ENCODE assay signal across 7 mouse cellular contexts in the genomic region with DNA sequence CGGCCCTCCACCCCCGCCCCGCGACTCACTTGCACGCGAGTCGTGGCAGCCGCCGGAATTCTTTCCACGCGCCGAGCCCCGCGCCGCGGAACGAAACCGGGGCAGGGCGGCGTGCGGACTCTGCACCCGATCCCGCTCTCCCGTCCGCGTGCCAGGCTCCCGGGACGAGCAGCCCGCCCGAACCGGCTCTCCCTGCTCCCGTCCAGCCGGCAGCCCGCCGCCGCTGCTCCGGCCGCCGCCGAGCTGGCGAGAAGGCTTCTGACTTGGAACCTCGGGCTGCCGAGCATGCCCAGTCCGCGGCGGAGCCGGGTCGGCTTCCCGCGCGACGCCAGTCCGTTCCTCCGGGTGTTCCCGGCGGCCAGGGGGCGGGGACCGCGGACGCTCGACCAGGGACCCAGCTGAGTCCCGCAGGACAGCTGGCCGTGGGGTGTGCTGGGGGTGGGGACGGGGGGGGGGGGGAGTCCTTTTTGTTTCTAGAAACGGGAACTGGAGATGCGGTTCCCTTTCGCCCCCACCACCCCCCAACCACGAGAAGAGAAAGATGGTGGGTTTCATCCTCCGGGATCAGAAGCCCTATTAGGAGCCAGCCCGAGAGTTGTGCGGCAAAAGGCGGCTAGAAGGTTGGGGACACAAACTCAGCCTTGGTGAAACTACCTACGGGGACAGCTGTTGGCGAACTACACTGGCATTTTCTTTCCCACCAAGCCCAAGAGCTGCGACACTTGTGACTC. TPM values are rescaled to one million over a fixed set of nuclear protein-coding genes. Genes with fewer than 3 reads are reported as not detected.
A peak's percentile ranks its signal among the peaks of the same experiment; 100 is the strongest.
DNase-seq lines count a peak whose midpoint lies in the region; ATAC-seq and TF ChIP-seq lines count a peak whose summit lies in the region.

No protein-coding gene starts in this region.

- peak overlapping the region; percentile 92 for H3K4me2 ChIP-seq in limb, embryonic 13.5 days (replicated peaks)
- H3K4me2 ChIP-seq in midbrain, embryonic 15.5 days: peak overlapping the region; percentile 88

- no peaks in the 10 kb centered on the region for H3K9me3 ChIP-seq in limb, embryonic 13.5 days
- H3K9me3 ChIP-seq in midbrain, embryonic 15.5 days: no peaks in the 10 kb centered on the region

- DNase-seq in adrenal gland, postnatal 14 days: peak; percentile 98
- peak; percentile 90 for DNase-seq in embryo, embryonic 9.5 days (ENCODE audit: extremely low spot score)
- DNase-seq in heart, adult 11 months: peak; percentile 99
- DNase-seq in kidney, adult 18-20 months: peak; percentile 95
- DNase-seq in spleen, adult 2 months (ENCODE audit: low read depth in 1 of 2, low spot score in 2 of 2): peak in 1 of 2 experiments; percentile 66

- peak overlapping the region; percentile 84 for H3K4me3 ChIP-seq in limb, embryonic 13.5 days
- peak overlapping the region; percentile 98 for H3K4me3 ChIP-seq in midbrain, embryonic 15.5 days
- peak overlapping the region; percentile 85 for H3K4me3 ChIP-seq in spleen, adult 2 months (ENCODE audit: extremely low read depth, insufficient read depth, insufficient read length)

- H3K27me3 ChIP-seq in limb, embryonic 13.5 days: no peaks in the 10 kb centered on the region
- H3K27me3 ChIP-seq in midbrain, embryonic 15.5 days (replicated peaks): no peaks in the 10 kb centered on the region
- H3K27me3 ChIP-seq in spleen, adult 2 months (ENCODE audit: control insufficient read depth, insufficient read depth, low read length): peaks cover 11% of the 10 kb centered on the region

- H3K9ac ChIP-seq in limb, embryonic 13.5 days: peak overlapping the region; percentile 77
- H3K9ac ChIP-seq in midbrain, embryonic 15.5 days: peak overlapping the region; percentile 96

- H3K27ac ChIP-seq in limb, embryonic 13.5 days: peak overlapping the region; percentile 94
- peak overlapping the region; percentile 98 for H3K27ac ChIP-seq in midbrain, embryonic 15.5 days
- H3K27ac ChIP-seq in spleen, adult 2 months (ENCODE audit: insufficient read depth, low read length): peak overlapping the region; percentile 47

- no peak for TF ChIP-seq CTCF in spleen, adult 2 months (IDR thresholded peaks at IDR 0.05; ENCODE audit: extremely low read depth, insufficient read depth, insufficient read length, insufficient replicate concordance)

- TF ChIP-seq POLR2A in spleen, adult 2 months (IDR thresholded peaks at IDR 0.05; ENCODE audit: low read depth, low read length): no peak

- H3K36me3 ChIP-seq in limb, embryonic 13.5 days: 0 out of 2 replicates have a peak, but pooled peaks cover 3% of the 10 kb centered on the region
- H3K36me3 ChIP-seq in midbrain, embryonic 15.5 days (replicated peaks): no peaks in the 10 kb centered on the region
- H3K36me3 ChIP-seq in spleen, adult 2 months (ENCODE audit: control insufficient read depth, insufficient read depth, low read length): no peaks in the 10 kb centered on the region

- peaks cover 28% of the 10 kb centered on the region for H3K4me1 ChIP-seq in limb, embryonic 13.5 days
- H3K4me1 ChIP-seq in midbrain, embryonic 15.5 days: peaks cover 22% of the 10 kb centered on the region
- peaks cover 8% of the 10 kb centered on the region for H3K4me1 ChIP-seq in spleen, adult 2 months (ENCODE audit: control insufficient read depth, insufficient read depth, insufficient read length)

- ATAC-seq in limb, embryonic 13.5 days (ENCODE audit: low FRiP score, low read depth): peak; percentile 87
- peak; percentile 94 for ATAC-seq in midbrain, embryonic 15.5 days (replicated peaks)

- WGBS in limb, embryonic 13.5 days: under 1% methylated on average over 65 of the region's 75 CpGs
- under 1% methylated on average over 70 of the region's 75 CpGs for WGBS in midbrain, embryonic 15.5 days
- under 1% methylated on average over 70 of the region's 75 CpGs for WGBS in spleen, adult 2 months

RNA-seq across cellular contexts. Expression of a gene that starts 1.2 kb away (rescaled TPM):
- 62.6 and 75.9 TPM in 2 replicates for total RNA-seq in adrenal gland, postnatal 14 days (2021)
- 31.2 and 32.0 TPM in 2 replicates for polyA plus RNA-seq in limb, embryonic 13.5 days (2015; fragmentation: Nextera tagmentation; extraction: Ambion mirVana)
- 21.5 and 22.3 TPM in 2 replicates for polyA plus RNA-seq in midbrain, embryonic 15.5 days (2015; fragmentation: Nextera tagmentation; extraction: Ambion mirVana)
- polyA plus RNA-seq in spleen, adult 2 months (2012; rRNA removed): 15.6 and 15.8 TPM in 2 replicates

Comparison
In these comparisons a context has a peak if more than half of its experiments do, and no peak if none do; other contexts are left out.
1. H3K27ac ChIP-seq: peak in every context shown above with its lines; median percentile 98 in midbrain, embryonic 15.5 days; 94 in limb, embryonic 13.5 days; 47 in spleen, adult 2 months.